Mouse (Mus musculus) spleen, adult 2 months (tissue): ENCODE data around the gene Cox4i1. TPM values are rescaled to one million over a fixed set of nuclear protein-coding genes. Genes with fewer than 3 reads are reported as not detected.

Experiments used
- DNase-seq, 2 experiments: peaks; one replicate each; pipeline versions ENCODE4 v3.0.0 to v3.0.0-alpha.2; 2012 to 2021; ENCODE audit warnings: low spot score in 2 of 2, low read depth in 1 of 2
- H3K27ac ChIP-seq: fragments of 200-500 bp; 2 replicates; pipeline ENCODE4 v1.5.1; 2012; ENCODE audit warnings: low read length, inconsistent platforms; ENCODE audit not compliant: insufficient read depth
- H3K27me3 ChIP-seq: fragments of 200-500 bp; 2 replicates; pipeline ENCODE4 v1.6.1; 2012; ENCODE audit warnings: mild to moderate bottlenecking, moderate library complexity, low read length, inconsistent platforms; ENCODE audit not compliant: control insufficient read depth, insufficient read depth
- H3K36me3 ChIP-seq: fragments of 200-500 bp; 2 replicates; pipeline ENCODE4 v1.6.1; 2012; ENCODE audit warnings: mild to moderate bottlenecking, low read length, inconsistent platforms; ENCODE audit not compliant: control insufficient read depth, insufficient read depth
- H3K4me1 ChIP-seq: fragments of 200-500 bp; 2 replicates; pipeline ENCODE4 v1.6.1; 2011; ENCODE audit warnings: inconsistent platforms; ENCODE audit not compliant: control insufficient read depth, insufficient read depth, insufficient read length
- H3K4me3 ChIP-seq: fragments of 200-500 bp; 2 replicates; pipeline ENCODE4 v1.5.1; 2011; ENCODE audit warnings: mild to moderate bottlenecking, inconsistent platforms; ENCODE audit not compliant: insufficient read depth, insufficient read length; ENCODE audit errors: extremely low read depth
- CTCF ChIP-seq: fragments of 200-500 bp; IDR thresholded peaks from 2 replicates; pipeline ENCODE4 v1.5.1; 2011; ENCODE audit warnings: mild to moderate bottlenecking, inconsistent platforms; ENCODE audit not compliant: insufficient read depth, insufficient read length, insufficient replicate concordance; ENCODE audit errors: extremely low read depth
- POLR2A ChIP-seq: fragments of 200-500 bp; IDR thresholded peaks from 2 replicates; pipeline ENCODE4 v1.6.1; 2011; ENCODE audit warnings: low read depth, low read length, inconsistent platforms
- WGBS: fragments of 180-500 bp; shearing (Covaris S2); methylation state at CpG from one replicate; pipeline ENCODE4 v1.1.7; 2018; 5-methylcytosine and 5-hydroxymethylcytosine counted together
- polyA plus RNA-seq: library from polyadenylated mRNA; depleted of rRNA; stranded (reverse); fragments of >200 nt; gene quantifications from 2 replicates; pipeline ENCODE4 v1.2.3, GENCODE M21; 2012; rRNA removed

The Cox4i1 gene
- 437 and 535 TPM in 2 replicates for polyA plus RNA-seq

GRCm38 (mm10) chr8:120667561-120668373 is at the start of gene Cox4i1, which contains the start of gene Gm27021:
Gene Cox4i1 (plus strand): TSS chr8:120668222.
Gene Gm27021 (minus strand): TSS chr8:120668079.
- WGBS = under 1% methylated on average over 99 of the region's 105 CpGs
- Histone ChIP-seq H3K4me1 (peaks cover 18% of the 10 kb centered on the region), H3K27ac (peak within 1 kb of the TSS; percentile 78), H3K36me3 (peaks cover 15% of the 10 kb centered on the region), H3K27me3 (no peaks in the 10 kb centered on the region), H3K4me3 (peak within 1 kb of the TSS; percentile 94)
- DNase-seq = peak; percentile 79 to 93
- peak; percentile 49 for TF ChIP-seq POLR2A
- no peak for TF ChIP-seq CTCF

GRCm38 (mm10) chr8:120619235-120620180 is 48.5 kb upstream of the Cox4i1 start:
- Histone ChIP-seq H3K27me3 (no peaks in the 10 kb centered on the region), H3K27ac (no peak overlapping the region), H3K4me3 (no peak overlapping the region), H3K4me1 (no peaks in the 10 kb centered on the region), H3K36me3 (no peaks in the 10 kb centered on the region)
- no peak for TF ChIP-seq POLR2A
- no peak for TF ChIP-seq CTCF
- no peak for DNase-seq
- WGBS = 72% methylated on average over 11 of the region's 11 CpGs

- 85% methylated on average over 7 of the region's 7 CpGs for WGBS
- Histone ChIP-seq H3K4me3 (no peak overlapping the region), H3K27me3 (no peaks in the 10 kb centered on the region), H3K36me3 (no peaks in the 10 kb centered on the region), H3K4me1 (no peaks in the 10 kb centered on the region), H3K27ac (no peak overlapping the region)
- no peak for TF ChIP-seq POLR2A
- TF ChIP-seq CTCF = no peak
- DNase-seq = no peak
Measured at GRCm38 (mm10) chr8:120620441-120620840, 47.6 kb upstream of the Cox4i1 start.

GRCm38 (mm10) chr8:120622161-120622560 is 45.9 kb upstream of the Cox4i1 start:
- Histone ChIP-seq H3K36me3 (no peaks in the 10 kb centered on the region), H3K4me3 (no peak overlapping the region), H3K27me3 (no peaks in the 10 kb centered on the region), H3K4me1 (no peaks in the 10 kb centered on the region), H3K27ac (no peak overlapping the region)
- no peak for TF ChIP-seq POLR2A
- no peak for TF ChIP-seq CTCF
- 90% methylated on average over 14 of the region's 14 CpGs for WGBS
- no peak for DNase-seq

GRCm38 (mm10) chr8:120623608-120624007 is 44.4 kb upstream of the Cox4i1 start:
- Histone ChIP-seq H3K27ac (no peak overlapping the region), H3K27me3 (no peaks in the 10 kb centered on the region), H3K4me1 (no peaks in the 10 kb centered on the region), H3K4me3 (no peak overlapping the region), H3K36me3 (no peaks in the 10 kb centered on the region)
- WGBS = 72% methylated on average over 2 of the region's 2 CpGs
- DNase-seq = no peak
- TF ChIP-seq POLR2A = no peak
- no peak for TF ChIP-seq CTCF

GRCm38 (mm10) chr8:120626461-120626860 is 41.6 kb upstream of the Cox4i1 start:
- Histone ChIP-seq H3K4me3 (no peak overlapping the region), H3K27me3 (no peaks in the 10 kb centered on the region), H3K36me3 (no peaks in the 10 kb centered on the region), H3K4me1 (no peaks in the 10 kb centered on the region), H3K27ac (no peak overlapping the region)
- WGBS = 89% methylated on average over 11 of the region's 11 CpGs
- DNase-seq = no peak
- TF ChIP-seq POLR2A (no peak), CTCF (no peak)
